15 mouse cellular contexts compared by ENCODE assay signal in genomic region chr5:125227699-125228098, GRCm38 (mm10).
"Had no signal": no experiment of that assay in that cellular context is flagged by ENCODE, and none has a peak within 500 bp of the region (broad histone marks: within the 10 kb centered on the region; RNA-seq: fewer than 3 reads in every experiment).

No protein-coding gene starts in this region.

- H3K4me3 ChIP-seq: limb, embryonic 10.5 days; liver, embryonic 15.5 days; neural tube, embryonic 12.5 days had no signal

- H3K9ac ChIP-seq: liver, embryonic 15.5 days; neural tube, embryonic 12.5 days had no signal

- H3K36me3 ChIP-seq: limb, embryonic 10.5 days; liver, embryonic 15.5 days; neural tube, embryonic 12.5 days had no signal

- H3K4me1 ChIP-seq: liver, embryonic 15.5 days had no signal

- H3K27ac ChIP-seq: limb, embryonic 10.5 days; liver, embryonic 15.5 days; neural tube, embryonic 12.5 days had no signal

- DNase-seq: kidney, adult 11 months; kidney, adult 9 months; kidney, postnatal 10 days; lung, adult 2 months; lung, postnatal 36 days; midbrain, embryonic 14.5 days; retina, postnatal 1 day; right cerebral cortex, postnatal 4 days; spleen, adult 18-20 months; thymus, adult 2 months; thymus, postnatal 25 days had no signal

- H3K4me2 ChIP-seq: liver, embryonic 11.5 days; liver, embryonic 15.5 days; neural tube, embryonic 12.5 days had no signal

- H3K9me3 ChIP-seq: limb, embryonic 10.5 days; neural tube, embryonic 12.5 days had no signal

- H3K27me3 ChIP-seq: liver, embryonic 15.5 days; neural tube, embryonic 12.5 days had no signal
